Mouse (Mus musculus): Measurements from ENCODE around the gene Loxl3. TPM values are rescaled to one million over a fixed set of nuclear protein-coding genes. Genes with fewer than 3 reads are reported as not detected.

Gene Loxl3
- total and polyA plus RNA-seq, 2 experiments from 2014 or later: 4.3 to 9.8 TPM

GRCm38 (mm10) chr6:83070311-83071219 is 36.6 kb downstream of the Loxl3 start:
- TF ChIP-seq CTCF (IDR thresholded peaks at IDR 0.05; ENCODE audit: low read depth): no peak
- no peak for TF ChIP-seq EP300 (IDR thresholded peaks at IDR 0.05; ENCODE audit: low read depth)
- Histone ChIP-seq H3K4me3 (ENCODE audit: low read depth, low read length) (peak overlapping the region; percentile 35), H3K4me2 (ENCODE audit: low read depth, low read length) (no peak overlapping the region), H3K9me3 (replicated peaks; ENCODE audit: control insufficient read depth, low read length) (no peaks in the 10 kb centered on the region), H3K27me3 (ENCODE audit: control insufficient read depth, insufficient read depth, low read length) (peaks cover 97% of the 10 kb centered on the region), H3K4me1 (ENCODE audit: control insufficient read depth, insufficient read depth) (peaks cover 3% of the 10 kb centered on the region; the same call in 1 of the 2 replicates), H3K27ac (ENCODE audit: low read depth) (no peak overlapping the region), H3K9ac (replicated peaks; ENCODE audit: low read depth, low read length) (no peak overlapping the region), H3K36me3 (replicated peaks; ENCODE audit: control insufficient read depth, insufficient read depth, low read length) (no peaks in the 10 kb centered on the region)
- ATAC-seq (ENCODE audit: insufficient read depth, low read depth): no peak
- WGBS: 2% methylated on average over 49 of the region's 58 CpGs
- DNase-seq (ENCODE audit: low spot score): no peak

- Histone ChIP-seq H3K27me3 (ENCODE audit: control insufficient read depth, insufficient read depth, low read length) (peaks cover 97% of the 10 kb centered on the region), H3K36me3 (replicated peaks; ENCODE audit: control insufficient read depth, insufficient read depth, low read length) (no peaks in the 10 kb centered on the region), H3K4me1 (ENCODE audit: control insufficient read depth, insufficient read depth) (peaks cover 3% of the 10 kb centered on the region; the same call in 1 of the 2 replicates), H3K4me3 (ENCODE audit: low read depth, low read length) (peak overlapping the region; percentile 11; the same call in 1 of the 2 replicates), H3K9ac (replicated peaks; ENCODE audit: low read depth, low read length) (no peak overlapping the region), H3K9me3 (replicated peaks; ENCODE audit: control insufficient read depth, low read length) (no peaks in the 10 kb centered on the region), H3K4me2 (ENCODE audit: low read depth, low read length) (no peak overlapping the region), H3K27ac (ENCODE audit: low read depth) (no peak overlapping the region)
- WGBS: 4% methylated on average over 24 of the region's 24 CpGs
- no peak for DNase-seq (ENCODE audit: low spot score)
- TF ChIP-seq CTCF (IDR thresholded peaks at IDR 0.05; ENCODE audit: low read depth): no peak
- ATAC-seq (ENCODE audit: insufficient read depth, low read depth): no peak
These were observed 37.2 kb downstream of the Loxl3 start for GRCm38 (mm10) chr6:83071220-83071619.

GRCm38 (mm10) chr6:83074979-83075378 is 41.0 kb downstream of the Loxl3 start:
- peak; percentile 14; the same call in 1 of the 2 replicates for TF ChIP-seq CTCF (IDR thresholded peaks at IDR 0.05; ENCODE audit: low read depth)
- TF ChIP-seq EP300 (IDR thresholded peaks at IDR 0.05; ENCODE audit: low read depth): no peak
- 25% methylated on average over 2 of the region's 2 CpGs for WGBS
- Histone ChIP-seq H3K9ac (replicated peaks; ENCODE audit: low read depth, low read length) (no peak overlapping the region), H3K4me1 (ENCODE audit: control insufficient read depth, insufficient read depth) (0 out of 2 replicates have a peak, but pooled peaks cover 4% of the 10 kb centered on the region), H3K27me3 (ENCODE audit: control insufficient read depth, insufficient read depth, low read length) (peaks cover 71% of the 10 kb centered on the region), H3K9me3 (replicated peaks; ENCODE audit: control insufficient read depth, low read length) (no peaks in the 10 kb centered on the region), H3K4me3 (ENCODE audit: low read depth, low read length) (no peak overlapping the region), H3K27ac (ENCODE audit: low read depth) (no peak overlapping the region), H3K36me3 (replicated peaks; ENCODE audit: control insufficient read depth, insufficient read depth, low read length) (0 out of 2 replicates have a peak, but pooled peaks cover 2% of the 10 kb centered on the region), H3K4me2 (ENCODE audit: low read depth, low read length) (no peak overlapping the region)
- no peak for ATAC-seq (ENCODE audit: insufficient read depth, low read depth)
- DNase-seq (ENCODE audit: low spot score): no peak

GRCm38 (mm10) chr6:83077630-83078323 is 43.8 kb downstream of the Loxl3 start, which contains the start of gene Pcgf1:
TSS of gene Pcgf1 (plus strand) at chr6:83077869.
- Histone ChIP-seq H3K9ac (replicated peaks; ENCODE audit: low read depth, low read length) (peak within 1 kb of the TSS; percentile 82), H3K4me3 (ENCODE audit: low read depth, low read length) (peak within 1 kb of the TSS; percentile 87), H3K27ac (ENCODE audit: low read depth) (peak within 1 kb of the TSS; percentile 80), H3K4me1 (ENCODE audit: control insufficient read depth, insufficient read depth) (0 out of 2 replicates have a peak, but pooled peaks cover 4% of the 10 kb centered on the region), H3K4me2 (ENCODE audit: low read depth, low read length) (peak within 1 kb of the TSS; percentile 100), H3K9me3 (replicated peaks; ENCODE audit: control insufficient read depth, low read length) (no peaks in the 10 kb centered on the region), H3K27me3 (ENCODE audit: control insufficient read depth, insufficient read depth, low read length) (peaks cover 48% of the 10 kb centered on the region), H3K36me3 (replicated peaks; ENCODE audit: control insufficient read depth, insufficient read depth, low read length) (peaks cover 28% of the 10 kb centered on the region; the same call in 1 of the 2 replicates)
- no peak for DNase-seq (ENCODE audit: low spot score)
- TF ChIP-seq EP300 (IDR thresholded peaks at IDR 0.05; ENCODE audit: low read depth) (no peak), CTCF (IDR thresholded peaks at IDR 0.05; ENCODE audit: low read depth) (no peak)
- peak; percentile 51 for ATAC-seq (ENCODE audit: insufficient read depth, low read depth)
- WGBS: under 1% methylated on average over 54 of the region's 54 CpGs

GRCm38 (mm10) chr6:83078324-83078858 is 44.4 kb downstream of the Loxl3 start:
- peak overlapping the region; percentile 80 for H3K27ac ChIP-seq (ENCODE audit: low read depth)
- ATAC-seq (ENCODE audit: insufficient read depth, low read depth): peak; percentile 92
- H3K9me3 ChIP-seq (replicated peaks; ENCODE audit: control insufficient read depth, low read length): no peaks in the 10 kb centered on the region
- peaks cover 28% of the 10 kb centered on the region; the same call in 1 of the 2 replicates for H3K36me3 ChIP-seq (replicated peaks; ENCODE audit: control insufficient read depth, insufficient read depth, low read length)
- H3K9ac ChIP-seq (replicated peaks; ENCODE audit: low read depth, low read length): peak overlapping the region; percentile 82
- peak overlapping the region; percentile 100 for H3K4me2 ChIP-seq (ENCODE audit: low read depth, low read length)
- WGBS: under 1% methylated on average over 45 of the region's 46 CpGs
- DNase-seq (ENCODE audit: low spot score): peak; percentile 94
- H3K27me3 ChIP-seq (ENCODE audit: control insufficient read depth, insufficient read depth, low read length): peaks cover 49% of the 10 kb centered on the region
- H3K4me1 ChIP-seq (ENCODE audit: control insufficient read depth, insufficient read depth): 0 out of 2 replicates have a peak, but pooled peaks cover 4% of the 10 kb centered on the region
- H3K4me3 ChIP-seq (ENCODE audit: low read depth, low read length): peak overlapping the region; percentile 87
- TF ChIP-seq EP300 (IDR thresholded peaks at IDR 0.05; ENCODE audit: low read depth) (no peak), CTCF (IDR thresholded peaks at IDR 0.05; ENCODE audit: low read depth) (peak; percentile 54)
